Mouse (Mus musculus) adipocyte (in vitro differentiated cells): Measurements from ENCODE around the gene Wsb2.
A peak's percentile ranks its signal among the peaks of the same experiment; 100 is the strongest.
"Not testable (repeated sequence)": the region's sequence is repeated elsewhere in the genome, so short reads cannot be mapped to it uniquely, and the experiment has no call there.

Experiments used
- DNase-seq: peaks from one replicate; pipeline ENCODE4 v3.0.0-alpha.2; 2016; ENCODE audit warnings: low spot score

Wsb2 gene

GRCm38 (mm10) chr5:117357129-117357477 lies at the start of gene Wsb2:
TSS of gene Wsb2 (plus strand) at chr5:117357304.
- peak; percentile 46 for DNase-seq

GRCm38 (mm10) chr5:117307699-117308098 lies 49.4 kb upstream of the Wsb2 start:
- peak; percentile 52 for DNase-seq

GRCm38 (mm10) chr5:117313420-117313819 lies 43.7 kb upstream of the Wsb2 start:
- DNase-seq: no peak

GRCm38 (mm10) chr5:117313909-117314308 lies 43.2 kb upstream of the Wsb2 start:
- no peak for DNase-seq

GRCm38 (mm10) chr5:117314587-117315428 lies 42.3 kb upstream of the Wsb2 start:
- DNase-seq: no peak

GRCm38 (mm10) chr5:117318741-117319629 lies 38.1 kb upstream of the Wsb2 start, which contains the start of gene Vsig10:
TSS of gene Vsig10 (plus strand) at chr5:117319083.
- peak; percentile 7 for DNase-seq

GRCm38 (mm10) chr5:117323751-117324150 lies 33.4 kb upstream of the Wsb2 start:
- no peak for DNase-seq

- no peak for DNase-seq
These were observed 30.7 kb upstream of the Wsb2 start for GRCm38 (mm10) chr5:117326408-117326807.

- no peak for DNase-seq
These were observed 26.6 kb upstream of the Wsb2 start for GRCm38 (mm10) chr5:117330457-117330856.

GRCm38 (mm10) chr5:117337999-117338398 lies 19.1 kb upstream of the Wsb2 start:
- DNase-seq: no peak

GRCm38 (mm10) chr5:117338503-117338902 lies 18.6 kb upstream of the Wsb2 start:
- no peak for DNase-seq

- no peak for DNase-seq
These were observed 17.0 kb upstream of the Wsb2 start for GRCm38 (mm10) chr5:117340081-117340480.

- DNase-seq: no peak
These were observed 15.2 kb upstream of the Wsb2 start for GRCm38 (mm10) chr5:117341896-117342295.

GRCm38 (mm10) chr5:117344496-117344895 lies 12.6 kb upstream of the Wsb2 start:
- not testable (repeated sequence) for DNase-seq

- DNase-seq: no peak
These were observed 11.6 kb upstream of the Wsb2 start for GRCm38 (mm10) chr5:117345432-117345976.

GRCm38 (mm10) chr5:117346281-117346680 lies 10.8 kb upstream of the Wsb2 start:
- no peak for DNase-seq

GRCm38 (mm10) chr5:117347011-117347410 lies 10.1 kb upstream of the Wsb2 start:
- DNase-seq: no peak

- DNase-seq: no peak
These were observed 9.3 kb upstream of the Wsb2 start for GRCm38 (mm10) chr5:117347838-117348237.

GRCm38 (mm10) chr5:117348279-117348678 lies 8.8 kb upstream of the Wsb2 start:
- DNase-seq: no peak

- DNase-seq: no peak
These were observed 3.0 kb upstream of the Wsb2 start for GRCm38 (mm10) chr5:117354121-117354520.

GRCm38 (mm10) chr5:117355648-117356303 lies 1.3 kb upstream of the Wsb2 start:
- no peak for DNase-seq
